Mouse (Mus musculus) forebrain, embryonic 16.5 days (tissue): ENCODE data around the gene Gse1. TPM values are rescaled to one million over a fixed set of nuclear protein-coding genes. Genes with fewer than 3 reads are reported as not detected.
A peak's percentile ranks its signal among the peaks of the same experiment; 100 is the strongest.

Experiments used
- ATAC-seq: fragments of 200-750 bp; cut with Nextera tagmentation; 2 replicates; pipeline ENCODE4 v1.8.0; 2017; ENCODE audit warnings: mild to moderate bottlenecking, moderate library complexity
- H3K27ac ChIP-seq: fragments of 300-500 bp; sonication (generic); 2 replicates; pipeline ENCODE4 v1.5.1; 2014; ENCODE audit warnings: low read length, control low read depth
- H3K27me3 ChIP-seq: fragments of 300-500 bp; sonication (generic); replicated peaks from 2 replicates; pipeline ENCODE4 v1.6.1; 2014; ENCODE audit warnings: low read length; ENCODE audit not compliant: control insufficient read depth, insufficient read depth
- H3K36me3 ChIP-seq: fragments of 300-500 bp; sonication (generic); 2 replicates; pipeline ENCODE4 v1.6.1; 2014; ENCODE audit not compliant: control insufficient read depth, insufficient read depth
- H3K4me1 ChIP-seq: fragments of 300-500 bp; sonication (generic); replicated peaks from 2 replicates; pipeline ENCODE4 v1.6.1; 2014; ENCODE audit warnings: low read length; ENCODE audit not compliant: control insufficient read depth, insufficient read depth
- H3K4me2 ChIP-seq: fragments of 300-500 bp; sonication (generic); 2 replicates; pipeline ENCODE4 v1.6.1; 2014; ENCODE audit warnings: mild to moderate bottlenecking, low read length, control low read depth
- H3K4me3 ChIP-seq: fragments of 300-500 bp; sonication (generic); replicated peaks from 2 replicates; pipeline ENCODE4 v1.5.1; 2014; ENCODE audit warnings: mild to moderate bottlenecking, low read length, control low read depth
- H3K9ac ChIP-seq: fragments of 300-500 bp; sonication (generic); replicated peaks from 2 replicates; pipeline ENCODE4 v1.6.1; 2014; ENCODE audit warnings: low read depth, low read length, control low read depth
- H3K9me3 ChIP-seq: fragments of 300-500 bp; sonication (generic); 2 replicates; pipeline ENCODE4 v1.6.1; 2016; ENCODE audit warnings: low read length; ENCODE audit not compliant: control insufficient read depth
- WGBS: fragments of 180-500 bp; shearing (Covaris S2); extraction: QIAGEN DNeasy Blood & Tissue Kit; methylation state at CpG from one replicate; pipeline ENCODE4 v1.1.7; 2014; 5-methylcytosine and 5-hydroxymethylcytosine counted together
- polyA plus RNA-seq: library from polyadenylated mRNA; unstranded; fragments of >200 nt; fragmentation: Nextera tagmentation; extraction: Ambion mirVana; gene quantifications from 2 replicates; pipeline ENCODE4 v1.2.1, GENCODE M21; 2015

The Gse1 gene
- polyA plus RNA-seq, 1 experiment from 2014 or later, result 34.9 TPM

DNA sequence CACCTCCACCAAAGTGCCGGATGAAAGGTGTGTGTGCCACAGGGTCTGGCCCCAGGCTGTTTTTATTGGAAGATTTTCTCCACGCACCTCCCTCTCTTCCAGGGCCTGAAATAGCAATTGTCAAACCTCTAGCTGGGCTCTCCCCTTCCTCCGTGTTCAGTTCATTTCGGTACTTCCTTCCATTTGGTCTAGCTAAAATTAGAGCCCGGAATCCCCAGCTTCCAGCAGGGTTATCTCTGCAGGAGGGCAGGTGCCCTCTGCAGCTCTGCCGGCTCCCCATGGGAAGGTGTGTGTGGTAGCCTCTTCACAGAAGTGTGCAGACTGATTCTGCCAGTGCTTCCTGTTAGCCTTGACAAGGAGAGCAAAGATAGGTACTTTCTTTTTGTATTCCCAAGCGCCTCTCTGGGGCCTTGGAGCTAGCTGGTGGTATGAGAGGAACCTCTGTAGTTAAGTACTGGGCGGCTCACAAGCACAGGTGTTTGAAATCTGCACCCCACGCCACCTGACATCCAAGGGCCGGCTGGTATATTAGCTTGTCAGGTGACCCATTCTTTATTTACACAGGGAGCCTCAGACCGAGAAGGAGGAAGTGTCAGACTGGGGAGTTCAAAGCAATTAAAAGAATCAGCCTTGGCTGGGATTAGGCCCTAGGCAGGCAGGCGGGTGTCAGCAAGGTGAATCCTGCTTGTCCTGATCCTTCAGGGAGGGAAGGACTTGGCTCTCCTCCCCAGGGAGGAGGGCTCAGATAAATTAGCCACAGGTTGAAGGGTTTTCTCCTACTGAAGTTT lies 262.3 kb downstream of the Gse1 start:
- Histone ChIP-seq H3K4me1 (peaks cover 74% of the 10 kb centered on the region), H3K27me3 (no peaks in the 10 kb centered on the region), H3K4me2 (peak overlapping the region; percentile 95), H3K9ac (peak overlapping the region; percentile 98), H3K27ac (peak overlapping the region; percentile 100), H3K36me3 (no peaks in the 10 kb centered on the region), H3K4me3 (peak overlapping the region; percentile 86), H3K9me3 (no peaks in the 10 kb centered on the region)
- ATAC-seq, result no peak
- 12% methylated on average over 12 of the region's 12 CpGs for WGBS

DNA sequence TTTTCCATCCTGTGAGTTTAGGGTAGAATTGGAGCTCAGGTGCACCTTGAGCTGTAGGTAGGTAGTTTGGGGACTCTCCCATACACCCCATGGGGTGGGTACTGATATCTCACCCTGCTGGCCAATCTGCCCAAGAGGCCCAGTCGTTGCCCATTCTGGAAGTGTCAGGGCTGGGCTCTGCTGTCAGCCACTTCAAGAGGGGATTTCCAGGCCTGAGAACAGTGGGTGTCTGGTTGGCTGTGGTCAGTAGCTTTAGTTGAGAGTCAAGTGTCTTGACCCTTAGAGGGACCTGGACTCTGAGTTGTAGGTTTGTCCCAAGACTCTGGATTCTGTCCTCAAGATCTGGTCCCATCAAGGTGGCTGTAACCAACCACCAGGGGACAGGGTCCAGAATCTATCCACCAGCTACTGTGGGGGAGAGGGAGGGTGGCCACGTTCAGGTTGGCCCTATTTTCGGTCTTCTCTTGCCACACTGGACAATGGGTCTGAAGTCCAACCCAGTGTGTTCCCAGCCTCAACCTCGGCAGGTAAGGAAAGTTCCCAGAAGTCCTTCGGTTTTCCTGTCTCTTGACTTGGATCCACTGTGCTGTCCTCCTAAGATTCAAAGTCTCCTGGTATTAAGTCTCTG lies 263.0 kb downstream of the Gse1 start:
- Histone ChIP-seq H3K27ac (no peak overlapping the region), H3K4me1 (peaks cover 68% of the 10 kb centered on the region), H3K9me3 (no peaks in the 10 kb centered on the region), H3K9ac (peak overlapping the region; percentile 98), H3K4me3 (peak overlapping the region; percentile 86), H3K36me3 (no peaks in the 10 kb centered on the region), H3K4me2 (peak overlapping the region; percentile 95), H3K27me3 (no peaks in the 10 kb centered on the region)
- 61% methylated on average over 5 of the region's 5 CpGs for WGBS
- no peak for ATAC-seq

DNA sequence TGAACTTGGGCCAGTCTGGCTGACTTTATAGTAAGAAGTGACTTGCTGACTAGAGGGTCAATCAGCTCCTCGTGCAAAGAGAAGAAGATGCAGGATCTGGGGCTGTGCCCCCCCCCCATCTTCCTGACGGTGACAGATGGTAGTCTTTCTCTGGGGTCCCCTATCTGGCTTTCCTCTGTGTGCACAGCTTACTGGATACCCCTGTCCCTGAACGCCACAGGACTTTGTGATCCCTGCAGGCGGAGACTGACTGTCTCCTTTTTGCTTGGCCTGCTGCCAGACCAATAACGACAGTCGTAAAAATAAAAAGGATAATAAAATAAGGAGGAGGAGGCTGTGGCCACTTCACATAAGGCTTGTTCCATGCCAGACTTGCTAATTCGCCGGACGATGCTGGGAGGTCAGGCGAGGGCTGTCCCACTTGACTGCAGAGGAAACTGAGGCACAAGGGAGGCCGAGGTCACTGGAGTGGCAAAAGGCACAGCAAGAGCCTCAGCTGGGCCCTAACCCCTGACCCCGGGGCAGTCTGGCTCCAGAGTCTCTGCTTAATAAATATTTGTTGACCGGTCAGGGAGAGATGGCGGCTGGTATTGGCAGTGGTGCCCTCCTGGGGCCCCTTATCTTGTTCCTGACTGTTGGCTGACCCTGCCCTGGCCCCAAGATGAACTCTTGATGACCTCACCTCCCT lies 264.1 kb downstream of the Gse1 start:
- Histone ChIP-seq H3K36me3 (no peaks in the 10 kb centered on the region), H3K9ac (peak overlapping the region; percentile 18), H3K9me3 (no peaks in the 10 kb centered on the region), H3K4me3 (peak overlapping the region; percentile 86), H3K4me2 (peak overlapping the region; percentile 95), H3K4me1 (peaks cover 68% of the 10 kb centered on the region), H3K27me3 (no peaks in the 10 kb centered on the region), H3K27ac (no peak overlapping the region)
- no peak for ATAC-seq
- 47% methylated on average over 14 of the region's 14 CpGs for WGBS

DNA sequence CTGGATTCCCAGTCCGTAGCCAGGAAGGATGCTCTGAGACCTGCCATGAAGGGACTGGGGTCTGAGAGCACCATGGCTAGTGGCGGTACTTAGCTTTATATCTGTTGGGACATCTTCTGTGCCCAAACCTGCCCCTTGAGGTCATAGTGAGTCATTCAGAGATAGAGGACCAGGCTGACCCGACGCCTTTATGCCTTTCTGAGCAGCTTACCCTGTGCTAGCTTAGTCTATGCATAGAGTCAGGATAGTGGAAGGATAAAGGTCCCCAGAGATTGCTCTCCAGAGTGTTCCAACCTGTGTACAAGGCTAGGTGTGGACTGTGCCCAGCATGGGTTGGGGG lies 264.6 kb downstream of the Gse1 start:
- peaks cover 72% of the 10 kb centered on the region for H3K4me1 ChIP-seq
- 75% methylated on average over 4 of the region's 4 CpGs for WGBS
- no peaks in the 10 kb centered on the region for H3K9me3 ChIP-seq
- H3K4me3 ChIP-seq, result peak overlapping the region; percentile 86
- H3K27ac ChIP-seq, result no peak overlapping the region
- no peak for ATAC-seq
- H3K9ac ChIP-seq, result peak overlapping the region; percentile 28
- peak overlapping the region; percentile 95 for H3K4me2 ChIP-seq
- H3K27me3 ChIP-seq, result no peaks in the 10 kb centered on the region
- no peaks in the 10 kb centered on the region for H3K36me3 ChIP-seq

DNA sequence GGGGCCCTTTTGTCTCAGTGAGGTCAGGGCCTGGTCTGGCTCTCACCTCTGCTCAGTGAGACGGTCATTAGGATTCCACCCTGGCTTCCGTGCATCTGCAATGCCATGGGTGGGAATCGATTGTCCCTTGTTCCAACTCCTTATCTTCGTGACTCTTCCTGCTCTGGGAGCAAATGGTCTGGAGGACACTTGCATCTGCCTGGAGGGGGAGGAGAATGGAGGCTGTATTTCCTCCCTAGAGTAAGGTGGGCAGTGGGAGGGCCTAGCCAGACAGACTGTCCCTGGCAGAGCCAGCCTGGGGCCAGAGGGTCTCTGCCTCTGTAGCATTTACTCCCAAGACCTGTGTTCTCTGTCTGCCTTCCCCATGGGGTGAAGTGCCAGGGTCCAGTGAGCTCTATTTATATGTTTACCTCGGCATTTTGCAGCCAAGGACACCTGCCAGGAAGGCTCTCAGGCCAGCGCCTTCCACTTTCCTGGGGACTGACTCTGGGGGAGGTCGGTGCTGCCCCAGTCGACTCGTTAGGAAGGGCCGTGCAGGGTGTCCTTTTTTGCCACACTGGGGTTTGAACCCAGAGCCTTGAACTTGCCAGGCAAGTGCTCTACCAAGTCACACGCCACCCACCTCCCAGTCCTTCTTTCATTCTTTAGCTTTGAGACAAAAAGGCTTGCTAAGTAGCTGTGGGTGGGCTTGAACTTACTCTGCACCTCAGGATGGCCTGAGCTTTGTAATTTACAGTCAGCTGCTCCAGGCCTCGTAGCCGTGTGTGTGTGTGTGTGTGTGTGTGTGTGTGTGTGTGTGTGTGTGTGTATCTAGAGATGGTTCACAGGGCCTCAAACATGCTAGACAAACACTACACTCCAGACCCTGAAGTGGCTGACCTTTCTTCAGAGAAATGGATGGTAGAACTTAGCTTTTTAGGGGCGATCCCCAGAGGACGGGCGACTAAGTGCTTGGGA lies 265.5 kb downstream of the Gse1 start:
- peaks cover 81% of the 10 kb centered on the region for H3K4me1 ChIP-seq
- H3K9me3 ChIP-seq, result no peaks in the 10 kb centered on the region
- peak overlapping the region; percentile 31 for H3K9ac ChIP-seq
- H3K27ac ChIP-seq, result no peak overlapping the region
- H3K36me3 ChIP-seq, result no peaks in the 10 kb centered on the region
- no peak for ATAC-seq
- H3K27me3 ChIP-seq, result no peaks in the 10 kb centered on the region
- peak overlapping the region; percentile 95 for H3K4me2 ChIP-seq
- 60% methylated on average over 16 of the region's 16 CpGs for WGBS
- H3K4me3 ChIP-seq, result no peak overlapping the region

DNA sequence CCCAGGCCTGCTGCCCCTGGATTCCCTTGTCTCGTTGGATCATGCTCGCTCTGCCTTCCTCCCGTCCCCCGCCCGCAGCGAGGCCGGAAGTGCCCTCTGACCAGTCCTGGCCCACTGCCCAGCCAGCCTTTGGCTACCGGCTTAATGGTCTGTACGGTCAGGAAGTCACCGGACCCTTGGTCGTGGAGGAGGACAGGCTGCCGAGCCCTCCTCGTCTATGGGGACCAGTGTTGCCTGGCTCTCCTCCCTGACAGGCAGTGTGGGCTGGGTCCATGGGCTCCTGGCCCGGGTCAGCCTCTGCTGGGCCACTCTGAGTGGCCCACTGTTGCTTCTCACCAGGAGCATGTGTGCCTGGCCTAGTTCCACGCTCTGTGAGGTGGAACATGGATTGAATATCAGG lies 266.6 kb downstream of the Gse1 start:
- peak overlapping the region; percentile 35 for H3K9ac ChIP-seq
- peak overlapping the region; percentile 95 for H3K4me2 ChIP-seq
- H3K4me3 ChIP-seq, result no peak overlapping the region; the same call in 1 of the 2 replicates
- H3K27me3 ChIP-seq, result no peaks in the 10 kb centered on the region
- no peaks in the 10 kb centered on the region for H3K9me3 ChIP-seq
- no peaks in the 10 kb centered on the region for H3K36me3 ChIP-seq
- no peak for ATAC-seq
- peak overlapping the region; percentile 48; the same call in 1 of the 2 replicates for H3K27ac ChIP-seq
- peaks cover 90% of the 10 kb centered on the region for H3K4me1 ChIP-seq
- WGBS, result 26% methylated on average over 15 of the region's 15 CpGs

DNA sequence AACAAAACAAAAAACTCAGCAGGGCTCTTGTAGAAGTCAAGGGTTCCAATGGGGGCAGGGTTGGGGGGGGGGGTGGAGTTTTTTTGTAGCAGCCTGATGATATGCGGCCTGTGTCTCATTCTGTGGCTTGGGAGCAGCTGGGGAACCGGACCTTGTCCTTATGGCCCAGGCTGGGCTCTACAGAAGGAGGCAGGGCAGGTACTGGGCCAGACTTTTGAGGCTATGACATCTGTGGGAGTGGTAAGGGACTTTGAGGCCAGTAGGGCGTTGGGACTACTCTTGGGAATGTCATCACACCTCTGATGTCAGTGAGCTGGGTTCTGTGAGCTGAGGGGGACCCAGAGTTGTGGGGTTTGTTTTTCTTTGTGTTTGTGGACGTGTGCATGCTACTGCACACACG lies 267.2 kb downstream of the Gse1 start:
- ATAC-seq, result no peak
- Histone ChIP-seq H3K27ac (no peak overlapping the region), H3K4me1 (peaks cover 91% of the 10 kb centered on the region), H3K9me3 (no peaks in the 10 kb centered on the region), H3K9ac (no peak overlapping the region), H3K36me3 (no peaks in the 10 kb centered on the region), H3K27me3 (no peaks in the 10 kb centered on the region), H3K4me3 (no peak overlapping the region), H3K4me2 (no peak overlapping the region)
- 71% methylated on average over 5 of the region's 5 CpGs for WGBS

DNA sequence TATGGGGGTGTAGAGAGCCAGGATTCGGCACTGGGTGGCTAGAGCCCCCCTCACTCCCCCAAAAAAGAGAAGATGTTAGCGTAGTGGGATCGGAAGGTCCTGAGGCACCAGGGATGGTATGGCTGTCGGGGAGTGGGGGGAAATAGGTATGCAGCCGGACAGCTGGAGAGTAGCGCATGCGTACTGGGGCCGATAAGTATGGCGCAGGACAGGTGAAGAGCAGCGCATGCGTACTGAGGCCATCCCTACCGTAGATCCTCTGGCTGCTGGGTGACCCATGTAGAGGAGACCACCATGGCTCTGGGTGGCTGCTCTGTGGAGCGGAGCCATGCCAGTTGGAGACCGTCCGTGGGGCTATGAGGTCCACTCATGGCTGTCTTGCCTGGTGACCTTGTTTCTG lies 268.2 kb downstream of the Gse1 start:
- no peak overlapping the region for H3K27ac ChIP-seq
- WGBS, result 98% methylated on average over 15 of the region's 15 CpGs
- H3K9me3 ChIP-seq, result no peaks in the 10 kb centered on the region
- no peak overlapping the region for H3K4me2 ChIP-seq
- no peaks in the 10 kb centered on the region for H3K36me3 ChIP-seq
- H3K27me3 ChIP-seq, result no peaks in the 10 kb centered on the region
- H3K9ac ChIP-seq, result no peak overlapping the region
- no peak for ATAC-seq
- H3K4me3 ChIP-seq, result no peak overlapping the region
- H3K4me1 ChIP-seq, result peaks cover 91% of the 10 kb centered on the region
